Mouse (Mus musculus): ENCODE measurements at regions not wholly inside any gene's neighbourhood (a gene's known extent, or its start where the extent isn't known, plus 50 kb on each side); places are given as distances from the start of the nearest gene placed in this dataset.

- TF ChIP-seq CTCF (IDR thresholded peaks at IDR 0.05; ENCODE audit: borderline replicate concordance, extremely low read depth, insufficient read depth, insufficient read length), result no peak
- TF ChIP-seq POLR2A (IDR thresholded peaks at IDR 0.05; ENCODE audit: borderline replicate concordance, extremely low read depth, insufficient read depth, insufficient read length, poor library complexity, severe bottlenecking), result no peak
These were observed 101.1 kb upstream of the Arhgap5 start for GRCm38 (mm10) chr12:52402711-52403110.

All from brain, embryonic 14.5 days (tissue).